Mouse (Mus musculus): ENCODE data around the gene Cntnap5b. TPM values are rescaled to one million over a fixed set of nuclear protein-coding genes. Genes with fewer than 3 reads are reported as not detected.
"Not testable (repeated sequence)": the region's sequence is repeated elsewhere in the genome, so short reads cannot be mapped to it uniquely, and the experiment has no call there.

Cntnap5b gene
- polyA plus RNA-seq, 1 experiment: not detected

DNA sequence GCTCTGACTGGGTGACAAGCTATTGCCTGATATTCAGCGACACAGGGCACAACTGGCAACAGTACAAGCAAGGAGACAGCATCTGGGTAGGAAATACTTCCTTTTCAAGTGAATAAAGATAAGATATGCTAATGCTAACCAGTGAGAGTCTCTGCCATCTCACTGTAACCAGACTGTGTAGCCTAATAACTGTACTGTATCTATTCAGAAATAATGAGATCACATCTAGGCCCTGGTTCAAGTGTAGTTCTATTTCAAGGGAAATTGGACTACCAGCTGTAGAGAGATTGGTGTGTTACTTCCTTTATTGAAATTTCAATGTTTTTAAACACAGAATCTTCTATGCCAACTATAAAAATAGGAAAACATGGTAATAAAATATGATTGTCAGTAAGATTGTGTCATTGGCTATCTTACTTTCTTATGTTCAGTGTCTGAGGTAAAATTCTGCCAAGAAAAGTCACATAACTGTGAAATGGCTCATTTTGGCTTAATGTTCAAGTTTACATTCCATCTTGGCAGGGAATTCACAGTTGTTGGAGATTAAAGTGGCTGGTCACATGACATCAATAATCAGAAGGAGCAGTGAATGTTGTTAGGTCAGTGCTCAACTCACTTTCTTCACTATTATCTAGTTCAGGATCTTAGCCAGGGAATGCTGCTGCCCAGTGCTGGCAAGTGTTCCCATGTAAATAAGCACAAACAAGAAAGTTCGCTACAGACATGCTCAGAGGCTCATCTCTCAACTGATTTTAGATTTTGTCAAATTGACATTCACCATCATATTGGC is 194.9 kb downstream of the Cntnap5b start:
- TF ChIP-seq CTCF (IDR thresholded peaks at IDR 0.05; ENCODE audit: insufficient read depth, low read length): no peak
- TF ChIP-seq POLR2A (IDR thresholded peaks at IDR 0.05; ENCODE audit: borderline replicate concordance, extremely low read depth, low read depth, low read length): no peak
- no peak for DNase-seq
- WGBS: 58% methylated on average over 2 of the region's 2 CpGs
- no peak overlapping the region for H3K4me3 ChIP-seq (replicated peaks; ENCODE audit: extremely low read depth, low read depth, low read length)
- no peaks in the 10 kb centered on the region for H3K4me1 ChIP-seq (ENCODE audit: control insufficient read depth, insufficient read depth, low read length)

- Histone ChIP-seq H3K4me1 (ENCODE audit: control insufficient read depth, insufficient read depth, low read length) (no peaks in the 10 kb centered on the region), H3K4me3 (replicated peaks; ENCODE audit: extremely low read depth, low read depth, low read length) (no peak overlapping the region)
- 37% methylated on average over 4 of the region's 4 CpGs for WGBS
- TF ChIP-seq CTCF (IDR thresholded peaks at IDR 0.05; ENCODE audit: insufficient read depth, low read length) (no peak), POLR2A (IDR thresholded peaks at IDR 0.05; ENCODE audit: borderline replicate concordance, extremely low read depth, low read depth, low read length) (no peak)
- no peak for DNase-seq
Observed at GRCm38 (mm10) chr1:99970184-99971086, 197.9 kb downstream of the Cntnap5b start.

DNA sequence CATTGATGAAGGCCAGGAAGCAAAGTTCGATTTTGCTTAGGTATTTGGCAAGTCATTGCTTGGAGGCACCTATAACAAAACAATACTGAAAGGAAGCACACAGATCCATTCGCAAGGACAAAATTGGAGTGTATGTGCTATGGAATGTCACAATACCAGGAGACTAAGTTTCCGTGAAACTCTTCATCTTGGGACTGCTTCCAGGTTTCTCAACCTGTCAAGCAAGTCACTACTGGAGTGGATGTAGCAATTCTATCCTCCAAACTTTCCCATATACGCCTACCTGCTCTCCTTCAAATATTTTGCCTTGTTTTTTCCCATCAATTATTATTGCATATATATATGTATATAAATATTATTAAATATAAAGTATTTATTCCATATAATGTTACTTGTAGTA is 228.7 kb downstream of the Cntnap5b start:
- H3K4me3 ChIP-seq (replicated peaks; ENCODE audit: extremely low read depth, low read depth, low read length); DNase-seq; H3K4me1 ChIP-seq (ENCODE audit: control insufficient read depth, insufficient read depth, low read length): not testable (repeated sequence)
- 84% methylated on average over 4 of the region's 4 CpGs for WGBS

- WGBS: 65% methylated on average over 5 of the region's 5 CpGs
- no peaks in the 10 kb centered on the region for H3K4me1 ChIP-seq (ENCODE audit: control insufficient read depth, insufficient read depth, low read length)
- no peak for DNase-seq
- TF ChIP-seq POLR2A (IDR thresholded peaks at IDR 0.05; ENCODE audit: borderline replicate concordance, extremely low read depth, low read depth, low read length) (no peak), CTCF (IDR thresholded peaks at IDR 0.05; ENCODE audit: insufficient read depth, low read length) (no peak)
- no peak overlapping the region for H3K4me3 ChIP-seq (replicated peaks; ENCODE audit: extremely low read depth, low read depth, low read length)
Observed at GRCm38 (mm10) chr1:100006021-100006745, 233.6 kb downstream of the Cntnap5b start.

GRCm38 (mm10) chr1:100041808-100042207 is 269.2 kb downstream of the Cntnap5b start:
- 64% methylated on average over 2 of the region's 2 CpGs for WGBS
- DNase-seq: no peak
- no peaks in the 10 kb centered on the region for H3K4me1 ChIP-seq (ENCODE audit: control insufficient read depth, insufficient read depth, low read length)
- no peak overlapping the region for H3K4me3 ChIP-seq (replicated peaks; ENCODE audit: extremely low read depth, low read depth, low read length)
- TF ChIP-seq CTCF (IDR thresholded peaks at IDR 0.05; ENCODE audit: insufficient read depth, low read length): no peak

GRCm38 (mm10) chr1:100079812-100080211 is 307.2 kb downstream of the Cntnap5b start:
- no peak for TF ChIP-seq CTCF (IDR thresholded peaks at IDR 0.05; ENCODE audit: insufficient read depth, low read length)
- Histone ChIP-seq H3K4me1 (ENCODE audit: control insufficient read depth, insufficient read depth, low read length) (no peaks in the 10 kb centered on the region), H3K4me3 (replicated peaks; ENCODE audit: extremely low read depth, low read depth, low read length) (no peak overlapping the region)
- no peak for DNase-seq
- WGBS: 45% methylated on average over 2 of the region's 2 CpGs

DNA sequence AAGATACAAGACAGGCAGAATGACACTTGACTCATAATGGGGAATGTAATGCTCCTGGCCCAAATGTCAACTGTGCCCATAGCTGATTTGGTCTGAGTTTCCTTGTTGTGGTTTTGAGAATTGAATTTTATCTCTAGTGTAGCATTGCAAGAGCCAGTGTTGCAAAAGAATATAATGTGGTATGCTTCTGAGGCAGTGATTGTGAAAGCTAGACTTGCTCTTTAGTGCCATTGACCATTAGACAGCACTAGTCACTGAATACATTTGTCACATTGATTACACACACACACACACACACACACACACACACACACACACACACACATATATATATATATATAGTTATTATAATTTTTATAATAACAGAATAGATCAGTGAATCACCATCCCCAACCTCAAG is 328.0 kb downstream of the Cntnap5b start:
- no peaks in the 10 kb centered on the region for H3K4me1 ChIP-seq (ENCODE audit: control insufficient read depth, insufficient read depth, low read length)
- TF ChIP-seq POLR2A (IDR thresholded peaks at IDR 0.05; ENCODE audit: borderline replicate concordance, extremely low read depth, low read depth, low read length): no peak
- no peak for TF ChIP-seq CTCF (IDR thresholded peaks at IDR 0.05; ENCODE audit: insufficient read depth, low read length)
- DNase-seq: no peak
- no peak overlapping the region for H3K4me3 ChIP-seq (replicated peaks; ENCODE audit: extremely low read depth, low read depth, low read length)

DNA sequence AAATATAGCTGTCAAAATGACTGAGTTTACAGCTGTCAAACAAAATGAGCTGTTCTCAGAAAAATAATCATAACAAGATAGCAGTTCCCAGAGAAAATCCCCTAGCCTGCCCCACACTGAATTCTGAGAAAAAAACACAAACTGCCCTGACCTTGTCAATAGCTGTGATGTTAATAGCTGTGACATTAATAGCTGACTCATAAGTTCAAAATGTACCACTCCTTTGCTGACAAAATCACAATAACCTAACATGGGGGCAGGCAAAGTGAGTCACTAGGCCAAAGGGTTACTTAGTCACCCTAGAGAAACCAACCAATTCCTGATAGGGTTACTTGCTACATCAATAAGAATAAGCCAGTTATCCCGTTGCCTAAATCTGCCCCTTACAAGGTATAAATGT is 328.5 kb downstream of the Cntnap5b start:
- WGBS: 52% methylated on average over 1 of the region's 1 CpGs
- TF ChIP-seq POLR2A (IDR thresholded peaks at IDR 0.05; ENCODE audit: borderline replicate concordance, extremely low read depth, low read depth, low read length): no peak
- no peak for TF ChIP-seq CTCF (IDR thresholded peaks at IDR 0.05; ENCODE audit: insufficient read depth, low read length)
- DNase-seq: no peak
- H3K4me3 ChIP-seq (replicated peaks; ENCODE audit: extremely low read depth, low read depth, low read length): no peak overlapping the region
- H3K4me1 ChIP-seq (ENCODE audit: control insufficient read depth, insufficient read depth, low read length): no peaks in the 10 kb centered on the region

DNA sequence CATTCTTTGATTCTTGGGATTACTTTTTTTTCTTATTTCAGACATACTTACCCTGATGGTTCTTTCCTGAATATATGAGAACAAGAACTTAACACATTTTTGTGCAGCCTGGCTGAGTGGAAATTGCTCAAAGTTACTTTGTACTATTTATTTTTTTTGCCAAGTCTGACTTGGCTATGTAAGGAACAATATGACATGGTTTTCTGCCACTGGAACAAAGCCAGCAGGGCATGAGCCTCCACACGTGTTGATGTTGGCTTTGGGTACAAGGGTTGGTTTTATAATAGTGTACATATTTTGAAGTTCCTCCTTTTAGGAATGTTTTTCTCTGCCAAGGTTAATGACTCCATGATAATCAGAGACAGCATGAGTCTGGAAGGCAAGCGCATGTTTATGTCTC is 331.8 kb downstream of the Cntnap5b start:
- no peaks in the 10 kb centered on the region for H3K4me1 ChIP-seq (ENCODE audit: control insufficient read depth, insufficient read depth, low read length)
- TF ChIP-seq POLR2A (IDR thresholded peaks at IDR 0.05; ENCODE audit: borderline replicate concordance, extremely low read depth, low read depth, low read length) (no peak), CTCF (IDR thresholded peaks at IDR 0.05; ENCODE audit: insufficient read depth, low read length) (no peak)
- WGBS: 64% methylated on average over 2 of the region's 2 CpGs
- DNase-seq: no peak
- no peak overlapping the region for H3K4me3 ChIP-seq (replicated peaks; ENCODE audit: extremely low read depth, low read depth, low read length)
